Mouse (Mus musculus) liver, adult 2 months (tissue): Measurements from ENCODE around the gene Tcte1.

Experiments used
- CTCF ChIP-seq: fragments of 200-500 bp; IDR thresholded peaks from 2 replicates; pipeline ENCODE4 v1.5.1; 2011; ENCODE audit warnings: low read depth, low read length, control low read depth
- POLR2A ChIP-seq: fragments of 200-500 bp; IDR thresholded peaks from 2 replicates; pipeline ENCODE4 v1.6.1; 2011; ENCODE audit warnings: low read length, control low read depth; ENCODE audit not compliant: insufficient read depth; ENCODE audit errors: extremely low read depth

GRCm38 (mm10) chr17:45502324-45502723 lies 20.9 kb upstream of the Tcte1 start:
- TF ChIP-seq CTCF = no peak
- TF ChIP-seq POLR2A = no peak
